Comparison of ENCODE assay signal across 8 mouse cellular contexts in genomic region chr8:120589921-120590320, GRCm38 (mm10). TPM values are rescaled to one million over a fixed set of nuclear protein-coding genes. Genes with fewer than 3 reads are reported as not detected.
A peak's percentile ranks its signal among the peaks of the same experiment; 100 is the strongest.
DNase-seq lines count a peak whose midpoint lies in the region; ATAC-seq and TF ChIP-seq lines count a peak whose summit lies in the region.

No protein-coding gene starts in this region.

- 45% methylated on average over 2 of the region's 2 CpGs for WGBS in lung, embryonic 16.5 days
- 50% methylated on average over 2 of the region's 2 CpGs for WGBS in lung, adult 2 months
- 36% methylated on average over 2 of the region's 2 CpGs for WGBS in embryonic facial prominence, embryonic 14.5 days
- WGBS in hindbrain, embryonic 12.5 days, result 61% methylated on average over 2 of the region's 2 CpGs

- H3K9me3 ChIP-seq in lung, embryonic 16.5 days (ENCODE audit: control insufficient read depth, low read length), result 0 out of 2 replicates have a peak, but pooled peaks cover 2% of the 10 kb centered on the region
- 0 out of 2 replicates have a peak, but pooled peaks cover 4% of the 10 kb centered on the region for H3K9me3 ChIP-seq in embryonic facial prominence, embryonic 14.5 days (ENCODE audit: control insufficient read depth, low read length)
- H3K9me3 ChIP-seq in hindbrain, embryonic 12.5 days (replicated peaks), result no peaks in the 10 kb centered on the region

- no peak for TF ChIP-seq POLR2A in lung, adult 2 months (IDR thresholded peaks at IDR 0.05; ENCODE audit: borderline replicate concordance, extremely low read depth, low read depth, low read length)

- H3K27me3 ChIP-seq in lung, embryonic 16.5 days (ENCODE audit: control insufficient read depth, insufficient read depth, low read depth, low read length), result no peaks in the 10 kb centered on the region
- no peaks in the 10 kb centered on the region for H3K27me3 ChIP-seq in embryonic facial prominence, embryonic 14.5 days (replicated peaks; ENCODE audit: control insufficient read depth, insufficient read depth, low read length)
- H3K27me3 ChIP-seq in hindbrain, embryonic 12.5 days, result no peaks in the 10 kb centered on the region

- H3K36me3 ChIP-seq in lung, embryonic 16.5 days (ENCODE audit: control insufficient read depth, insufficient read depth, low read length), result 0 out of 2 replicates have a peak, but pooled peaks cover 2% of the 10 kb centered on the region
- peaks cover 10% of the 10 kb centered on the region for H3K36me3 ChIP-seq in embryonic facial prominence, embryonic 14.5 days (ENCODE audit: control insufficient read depth, insufficient read depth, low read length)
- H3K36me3 ChIP-seq in hindbrain, embryonic 12.5 days, result peaks cover 5% of the 10 kb centered on the region; the same call in 1 of the 2 replicates

- peak overlapping the region; percentile 39 for H3K27ac ChIP-seq in lung, embryonic 16.5 days (ENCODE audit: low read length)
- H3K27ac ChIP-seq in embryonic facial prominence, embryonic 14.5 days (replicated peaks; ENCODE audit: low read depth, low read length), result peak overlapping the region; percentile 39; the same call in 1 of the 2 replicates
- H3K27ac ChIP-seq in hindbrain, embryonic 12.5 days, result peak overlapping the region; percentile 64

- peak overlapping the region; percentile 68 for H3K4me2 ChIP-seq in lung, embryonic 16.5 days (ENCODE audit: low read depth, low read length)
- H3K4me2 ChIP-seq in embryonic facial prominence, embryonic 14.5 days (ENCODE audit: low read depth, low read length), result peak overlapping the region; percentile 56
- peak overlapping the region; percentile 96 for H3K4me2 ChIP-seq in hindbrain, embryonic 12.5 days (replicated peaks)

- H3K4me1 ChIP-seq in lung, embryonic 16.5 days (replicated peaks; ENCODE audit: control insufficient read depth, insufficient read depth, low read length), result peaks cover 12% of the 10 kb centered on the region; the same call in 1 of the 2 replicates
- no peaks in the 10 kb centered on the region for H3K4me1 ChIP-seq in lung, adult 2 months (ENCODE audit: control insufficient read depth, insufficient read depth, low read length)
- peaks cover 5% of the 10 kb centered on the region; the same call in 1 of the 2 replicates for H3K4me1 ChIP-seq in embryonic facial prominence, embryonic 14.5 days (ENCODE audit: control insufficient read depth, insufficient read depth, low read length)
- H3K4me1 ChIP-seq in hindbrain, embryonic 12.5 days, result peaks cover 33% of the 10 kb centered on the region

- no peak for ATAC-seq in lung, embryonic 16.5 days (ENCODE audit: low read depth)
- no peak for ATAC-seq in embryonic facial prominence, embryonic 14.5 days (ENCODE audit: low read depth)
- no peak for ATAC-seq in hindbrain, embryonic 12.5 days (ENCODE audit: low FRiP score)

- no peak for DNase-seq in lung, adult 2 months
- no peak for DNase-seq in embryonic facial prominence, embryonic 14.5 days (ENCODE audit: low spot score)
- DNase-seq in liver, result peak; percentile 39
- DNase-seq in testis, postnatal 10 days (ENCODE audit: low spot score), result peak; percentile 83
- no peak for DNase-seq in spleen, postnatal 14 days (ENCODE audit: low spot score in 2 of 2)
- no peak for DNase-seq in layer of hippocampus, postnatal 36 days

- H3K4me3 ChIP-seq in lung, embryonic 16.5 days (ENCODE audit: low read length), result peak overlapping the region; percentile 46
- H3K4me3 ChIP-seq in lung, adult 2 months (replicated peaks; ENCODE audit: extremely low read depth, low read depth, low read length), result no peak overlapping the region
- peak overlapping the region; percentile 41 for H3K4me3 ChIP-seq in embryonic facial prominence, embryonic 14.5 days (ENCODE audit: low read depth, low read length)
- H3K4me3 ChIP-seq in hindbrain, embryonic 12.5 days, result peak overlapping the region; percentile 56

- H3K9ac ChIP-seq in lung, embryonic 16.5 days (ENCODE audit: low read length), result peak overlapping the region; percentile 60
- peak overlapping the region; percentile 38 for H3K9ac ChIP-seq in embryonic facial prominence, embryonic 14.5 days (ENCODE audit: low read depth, low read length)
- peak overlapping the region; percentile 54; the same call in 1 of the 2 replicates for H3K9ac ChIP-seq in hindbrain, embryonic 12.5 days

- no peak for TF ChIP-seq CTCF in lung, adult 2 months (IDR thresholded peaks at IDR 0.05; ENCODE audit: insufficient read depth, low read length)

RNA-seq across cellular contexts. Expression of gene Gins2, which starts 0.8 kb away (rescaled TPM):
- 90.8 and 99.5 TPM in 2 replicates for polyA plus RNA-seq in lung, embryonic 16.5 days (2015; fragmentation: Nextera tagmentation; extraction: Ambion mirVana)
- polyA plus RNA-seq in lung, adult 2 months (2012; rRNA removed), result 4.4 and 4.5 TPM in 2 replicates
- 82.7 and 94.0 TPM in 2 replicates for polyA plus RNA-seq in embryonic facial prominence, embryonic 14.5 days (2014; fragmentation: Nextera tagmentation; extraction: Ambion mirVana)
- 49.6 and 65.3 TPM in 2 replicates for polyA plus RNA-seq in hindbrain, embryonic 12.5 days (2016; fragmentation: Nextera tagmentation; extraction: Ambion mirVana)
- 1 to 10 TPM; 4.8 to 5.5 TPM for total RNA-seq in layer of hippocampus, postnatal 36 days (2021)

RNA-seq across cellular contexts. Expression of gene 1190005I06Rik, which starts 57.5 kb away (rescaled TPM):
- polyA plus RNA-seq in lung, embryonic 16.5 days (2015; fragmentation: Nextera tagmentation; extraction: Ambion mirVana), result 4.5 and 5.4 TPM in 2 replicates
- polyA plus RNA-seq in lung, adult 2 months (2012; rRNA removed), result 2.4 and 6.2 TPM in 2 replicates
- 6.9 and 7.4 TPM in 2 replicates for polyA plus RNA-seq in embryonic facial prominence, embryonic 14.5 days (2014; fragmentation: Nextera tagmentation; extraction: Ambion mirVana)
- polyA plus RNA-seq in hindbrain, embryonic 12.5 days (2016; fragmentation: Nextera tagmentation; extraction: Ambion mirVana), result 6.9 and 7.2 TPM in 2 replicates
- total RNA-seq in layer of hippocampus, postnatal 36 days (2021), result 10 to 100 TPM; 13.1 to 13.4 TPM

Comparison
In these comparisons a context has a peak if more than half of its experiments do, and no peak if none do; other contexts are left out.
1. DNase-seq: peak in liver (single experiment) and testis, postnatal 10 days (single experiment); none in lung, adult 2 months (single experiment), embryonic facial prominence, embryonic 14.5 days (single experiment), spleen, postnatal 14 days (0 of 2) and layer of hippocampus, postnatal 36 days (0 of 2).
2. Peak in every context shown above with its lines, with median percentiles within 50 percentile points of each other: H3K27ac ChIP-seq, H3K4me2 ChIP-seq and H3K9ac ChIP-seq.